Mouse (Mus musculus): ENCODE results near the gene Poln. TPM values are rescaled to one million over a fixed set of nuclear protein-coding genes. Genes with fewer than 3 reads are reported as not detected.

Poln gene
- polyA plus RNA-seq, 1 experiment, result 0.29 TPM

- WGBS, result 94% methylated on average over 12 of the region's 12 CpGs
- no peak overlapping the region for H3K4me3 ChIP-seq (ENCODE audit: extremely low read depth, insufficient read depth, insufficient read length)
- no peaks in the 10 kb centered on the region for H3K27me3 ChIP-seq (ENCODE audit: control insufficient read depth, insufficient read depth, low read length)
- peaks cover 24% of the 10 kb centered on the region for H3K4me1 ChIP-seq (ENCODE audit: control insufficient read depth, insufficient read depth, insufficient read length)
- no peaks in the 10 kb centered on the region for H3K36me3 ChIP-seq (ENCODE audit: control insufficient read depth, insufficient read depth, low read length)
- peak overlapping the region; percentile 72 for H3K27ac ChIP-seq (ENCODE audit: insufficient read depth, low read length)
- TF ChIP-seq CTCF (IDR thresholded peaks at IDR 0.05; ENCODE audit: extremely low read depth, insufficient read depth, insufficient read length, insufficient replicate concordance), result no peak
- TF ChIP-seq POLR2A (IDR thresholded peaks at IDR 0.05; ENCODE audit: low read depth, low read length), result no peak
- DNase-seq (ENCODE audit: low read depth in 1 of 2, low spot score in 2 of 2), result no peak
Measured at GRCm38 (mm10) chr5:34195786-34196185, 26.5 kb upstream of the Poln start.

GRCm38 (mm10) chr5:34194975-34195662 is 25.9 kb upstream of the Poln start:
- H3K36me3 ChIP-seq (ENCODE audit: control insufficient read depth, insufficient read depth, low read length), result no peaks in the 10 kb centered on the region
- H3K4me1 ChIP-seq (ENCODE audit: control insufficient read depth, insufficient read depth, insufficient read length), result peaks cover 27% of the 10 kb centered on the region
- H3K27ac ChIP-seq (ENCODE audit: insufficient read depth, low read length), result 0 out of 2 replicates have a peak overlapping the region, but pooled peaks have one; percentile 72
- no peak for DNase-seq (ENCODE audit: low read depth in 1 of 2, low spot score in 2 of 2)
- no peak overlapping the region for H3K4me3 ChIP-seq (ENCODE audit: extremely low read depth, insufficient read depth, insufficient read length)
- no peak for TF ChIP-seq POLR2A (IDR thresholded peaks at IDR 0.05; ENCODE audit: low read depth, low read length)
- no peak for TF ChIP-seq CTCF (IDR thresholded peaks at IDR 0.05; ENCODE audit: extremely low read depth, insufficient read depth, insufficient read length, insufficient replicate concordance)
- no peaks in the 10 kb centered on the region for H3K27me3 ChIP-seq (ENCODE audit: control insufficient read depth, insufficient read depth, low read length)
- WGBS, result 54% methylated on average over 6 of the region's 6 CpGs

GRCm38 (mm10) chr5:34194426-34194825 is 25.2 kb upstream of the Poln start:
- Histone ChIP-seq H3K27ac (ENCODE audit: insufficient read depth, low read length) (no peak overlapping the region), H3K36me3 (ENCODE audit: control insufficient read depth, insufficient read depth, low read length) (no peaks in the 10 kb centered on the region), H3K27me3 (ENCODE audit: control insufficient read depth, insufficient read depth, low read length) (no peaks in the 10 kb centered on the region), H3K4me3 (ENCODE audit: extremely low read depth, insufficient read depth, insufficient read length) (no peak overlapping the region), H3K4me1 (ENCODE audit: control insufficient read depth, insufficient read depth, insufficient read length) (peaks cover 34% of the 10 kb centered on the region)
- no peak for DNase-seq (ENCODE audit: low read depth in 1 of 2, low spot score in 2 of 2)
- no peak for TF ChIP-seq CTCF (IDR thresholded peaks at IDR 0.05; ENCODE audit: extremely low read depth, insufficient read depth, insufficient read length, insufficient replicate concordance)
- WGBS, result 66% methylated on average over 1 of the region's 1 CpGs

GRCm38 (mm10) chr5:34191843-34192242 is 22.6 kb upstream of the Poln start:
- H3K27me3 ChIP-seq (ENCODE audit: control insufficient read depth, insufficient read depth, low read length), result no peaks in the 10 kb centered on the region
- H3K4me1 ChIP-seq (ENCODE audit: control insufficient read depth, insufficient read depth, insufficient read length), result peaks cover 33% of the 10 kb centered on the region; the same call in 1 of the 2 replicates
- H3K36me3 ChIP-seq (ENCODE audit: control insufficient read depth, insufficient read depth, low read length), result no peaks in the 10 kb centered on the region
- no peak for TF ChIP-seq POLR2A (IDR thresholded peaks at IDR 0.05; ENCODE audit: low read depth, low read length)
- peak; percentile 33; the same call in 1 of the 2 replicates for TF ChIP-seq CTCF (IDR thresholded peaks at IDR 0.05; ENCODE audit: extremely low read depth, insufficient read depth, insufficient read length, insufficient replicate concordance)
- 68% methylated on average over 4 of the region's 4 CpGs for WGBS
- DNase-seq (ENCODE audit: low read depth in 1 of 2, low spot score in 2 of 2), result no peak
- no peak overlapping the region for H3K4me3 ChIP-seq (ENCODE audit: extremely low read depth, insufficient read depth, insufficient read length)
- H3K27ac ChIP-seq (ENCODE audit: insufficient read depth, low read length), result no peak overlapping the region

- no peaks in the 10 kb centered on the region for H3K36me3 ChIP-seq (ENCODE audit: control insufficient read depth, insufficient read depth, low read length)
- H3K4me3 ChIP-seq (ENCODE audit: extremely low read depth, insufficient read depth, insufficient read length), result no peak overlapping the region
- H3K27me3 ChIP-seq (ENCODE audit: control insufficient read depth, insufficient read depth, low read length), result no peaks in the 10 kb centered on the region
- 70% methylated on average over 4 of the region's 4 CpGs for WGBS
- peaks cover 32% of the 10 kb centered on the region; the same call in 1 of the 2 replicates for H3K4me1 ChIP-seq (ENCODE audit: control insufficient read depth, insufficient read depth, insufficient read length)
- TF ChIP-seq POLR2A (IDR thresholded peaks at IDR 0.05; ENCODE audit: low read depth, low read length), result no peak
- no peak for TF ChIP-seq CTCF (IDR thresholded peaks at IDR 0.05; ENCODE audit: extremely low read depth, insufficient read depth, insufficient read length, insufficient replicate concordance)
- DNase-seq (ENCODE audit: low read depth in 1 of 2, low spot score in 2 of 2), result no peak
- H3K27ac ChIP-seq (ENCODE audit: insufficient read depth, low read length), result no peak overlapping the region
Measured at GRCm38 (mm10) chr5:34191021-34191420, 21.8 kb upstream of the Poln start.

GRCm38 (mm10) chr5:34189521-34189920 is 20.3 kb upstream of the Poln start:
- Histone ChIP-seq H3K4me3 (ENCODE audit: extremely low read depth, insufficient read depth, insufficient read length) (no peak overlapping the region), H3K27ac (ENCODE audit: insufficient read depth, low read length) (peak overlapping the region; percentile 97), H3K36me3 (ENCODE audit: control insufficient read depth, insufficient read depth, low read length) (no peaks in the 10 kb centered on the region), H3K4me1 (ENCODE audit: control insufficient read depth, insufficient read depth, insufficient read length) (peaks cover 29% of the 10 kb centered on the region; the same call in 1 of the 2 replicates), H3K27me3 (ENCODE audit: control insufficient read depth, insufficient read depth, low read length) (no peaks in the 10 kb centered on the region)
- 29% methylated on average over 1 of the region's 1 CpGs for WGBS
- DNase-seq (ENCODE audit: low read depth in 1 of 2, low spot score in 2 of 2), result no peak
- TF ChIP-seq POLR2A (IDR thresholded peaks at IDR 0.05; ENCODE audit: low read depth, low read length) (no peak), CTCF (IDR thresholded peaks at IDR 0.05; ENCODE audit: extremely low read depth, insufficient read depth, insufficient read length, insufficient replicate concordance) (no peak)

- Histone ChIP-seq H3K27ac (ENCODE audit: insufficient read depth, low read length) (peak overlapping the region; percentile 97), H3K4me3 (ENCODE audit: extremely low read depth, insufficient read depth, insufficient read length) (no peak overlapping the region), H3K27me3 (ENCODE audit: control insufficient read depth, insufficient read depth, low read length) (no peaks in the 10 kb centered on the region), H3K36me3 (ENCODE audit: control insufficient read depth, insufficient read depth, low read length) (no peaks in the 10 kb centered on the region), H3K4me1 (ENCODE audit: control insufficient read depth, insufficient read depth, insufficient read length) (peaks cover 29% of the 10 kb centered on the region; the same call in 1 of the 2 replicates)
- TF ChIP-seq CTCF (IDR thresholded peaks at IDR 0.05; ENCODE audit: extremely low read depth, insufficient read depth, insufficient read length, insufficient replicate concordance) (no peak), POLR2A (IDR thresholded peaks at IDR 0.05; ENCODE audit: low read depth, low read length) (no peak; the same call in 1 of the 2 replicates)
- 8% methylated on average over 2 of the region's 2 CpGs for WGBS
- DNase-seq (ENCODE audit: low read depth in 1 of 2, low spot score in 2 of 2), result no peak
Measured at GRCm38 (mm10) chr5:34188856-34189255, 19.6 kb upstream of the Poln start.
